Mouse (Mus musculus) forebrain, postnatal 0 days (tissue): ENCODE measurements at regions not wholly inside any gene's neighbourhood (a gene's known extent, or its start where the extent isn't known, plus 50 kb on each side); places are given as distances from the start of the nearest gene placed in this dataset.

ENCODE experiments used
- ATAC-seq: fragments of 200-750 bp; cut with Nextera tagmentation; 2 replicates; pipeline ENCODE4 v1.8.0; 2017; ENCODE audit warnings: mild to moderate bottlenecking, moderate library complexity
- DNase-seq: peaks from one replicate; pipeline ENCODE4 v3.0.0-alpha.2; 2015
- H3K27ac ChIP-seq: fragments of 300-500 bp; sonication (generic); 2 replicates; pipeline ENCODE4 v1.5.1; 2014; ENCODE audit warnings: low read depth, mild to moderate bottlenecking, antibody characterized with exemption, low read length, moderate library complexity, mixed read lengths
- H3K27me3 ChIP-seq: fragments of 300-500 bp; sonication (generic); 2 replicates; pipeline ENCODE4 v1.6.1; 2014; ENCODE audit warnings: mild to moderate bottlenecking, low read length, mixed read lengths; ENCODE audit not compliant: insufficient read depth
- H3K36me3 ChIP-seq: fragments of 300-500 bp; sonication (generic); 2 replicates; pipeline ENCODE4 v1.6.1; 2014; ENCODE audit warnings: mild to moderate bottlenecking, moderate library complexity; ENCODE audit not compliant: insufficient read depth
- H3K4me1 ChIP-seq: fragments of 300-500 bp; sonication (generic); 2 replicates; pipeline ENCODE4 v1.6.1; 2014; ENCODE audit warnings: antibody characterized with exemption; ENCODE audit not compliant: insufficient read depth
- H3K4me2 ChIP-seq: fragments of 300-500 bp; sonication (generic); 2 replicates; pipeline ENCODE4 v1.6.1; 2014; ENCODE audit warnings: low read depth, mild to moderate bottlenecking, moderate library complexity
- H3K4me3 ChIP-seq: fragments of 300-500 bp; sonication (generic); 2 replicates; pipeline ENCODE4 v1.5.1; 2014; ENCODE audit warnings: low read depth, low read length, mixed read lengths
- H3K9ac ChIP-seq: fragments of 300-500 bp; sonication (generic); 2 replicates; pipeline ENCODE4 v1.6.1; 2014; ENCODE audit warnings: mild to moderate bottlenecking
- H3K9me3 ChIP-seq: fragments of 300-500 bp; sonication (generic); 2 replicates; pipeline ENCODE4 v1.6.1; 2016; ENCODE audit warnings: low read length
- CTCF ChIP-seq: sonication (generic); IDR thresholded peaks from 2 replicates; pipeline ENCODE4 v1.5.1; 2016; ENCODE audit warnings: antibody characterized with exemption, control low read depth, low read depth
- WGBS: fragments of 180-500 bp; shearing (Covaris S2); extraction: QIAGEN DNeasy Blood & Tissue Kit; methylation state at CpG from one replicate; pipeline ENCODE4 v1.1.7; 2014; 5-methylcytosine and 5-hydroxymethylcytosine counted together

GRCm38 (mm10) chr13:107338111-107338510 lies 316.2 kb upstream of the Kif2a start:
- WGBS, result 49% methylated on average over 12 of the region's 12 CpGs
- Histone ChIP-seq H3K27me3 (no peaks in the 10 kb centered on the region), H3K9me3 (no peaks in the 10 kb centered on the region), H3K4me2 (no peak overlapping the region), H3K36me3 (no peaks in the 10 kb centered on the region), H3K27ac (peak overlapping the region; percentile 50; the same call in 1 of the 2 replicates), H3K9ac (no peak overlapping the region), H3K4me3 (no peak overlapping the region), H3K4me1 (peaks cover 4% of the 10 kb centered on the region; the same call in 1 of the 2 replicates)
- DNase-seq, result peak; percentile 44
- peak; percentile 36 for ATAC-seq
- TF ChIP-seq CTCF, result no peak

GRCm38 (mm10) chr13:107337111-107337510 lies 315.2 kb upstream of the Kif2a start:
- no peak overlapping the region for H3K4me3 ChIP-seq
- no peaks in the 10 kb centered on the region for H3K36me3 ChIP-seq

GRCm38 (mm10) chr13:107329348-107329747 lies 307.4 kb upstream of the Kif2a start:
- Histone ChIP-seq H3K4me1 (no peaks in the 10 kb centered on the region), H3K4me3 (no peak overlapping the region), H3K9ac (no peak overlapping the region), H3K4me2 (no peak overlapping the region), H3K9me3 (no peaks in the 10 kb centered on the region), H3K36me3 (no peaks in the 10 kb centered on the region), H3K27ac (no peak overlapping the region), H3K27me3 (no peaks in the 10 kb centered on the region)
- DNase-seq (no peak), ATAC-seq (no peak)
- 56% methylated on average over 5 of the region's 5 CpGs for WGBS
- TF ChIP-seq CTCF, result no peak

More at GRCm38 (mm10) chr13:107337111-107337510, 315.2 kb upstream of the Kif2a start:
- TF ChIP-seq CTCF, result no peak
- H3K9ac ChIP-seq, result no peak overlapping the region
- peaks cover 4% of the 10 kb centered on the region; the same call in 1 of the 2 replicates for H3K4me1 ChIP-seq
- DNase-seq (peak; percentile 46), ATAC-seq (peak; percentile 81)
- WGBS, result 52% methylated on average over 10 of the region's 10 CpGs
- no peaks in the 10 kb centered on the region for H3K9me3 ChIP-seq
- no peaks in the 10 kb centered on the region for H3K27me3 ChIP-seq
- H3K4me2 ChIP-seq, result no peak overlapping the region
- H3K27ac ChIP-seq, result peak overlapping the region; percentile 62

GRCm38 (mm10) chr13:107325707-107326495 lies 304.0 kb upstream of the Kif2a start:
- Histone ChIP-seq H3K9me3 (no peaks in the 10 kb centered on the region), H3K27me3 (no peaks in the 10 kb centered on the region), H3K4me3 (no peak overlapping the region), H3K36me3 (no peaks in the 10 kb centered on the region), H3K27ac (no peak overlapping the region), H3K4me2 (no peak overlapping the region), H3K9ac (no peak overlapping the region), H3K4me1 (no peaks in the 10 kb centered on the region)
- ATAC-seq (no peak; the same call in 1 of the 2 replicates), DNase-seq (peak; percentile 77)
- peak; percentile 85 for TF ChIP-seq CTCF
- 49% methylated on average over 3 of the region's 3 CpGs for WGBS

- Histone ChIP-seq H3K27ac (0 out of 2 replicates have a peak overlapping the region, but pooled peaks have one; percentile 15), H3K36me3 (no peaks in the 10 kb centered on the region), H3K4me3 (no peak overlapping the region), H3K9ac (no peak overlapping the region), H3K27me3 (no peaks in the 10 kb centered on the region), H3K4me1 (no peaks in the 10 kb centered on the region), H3K4me2 (no peak overlapping the region), H3K9me3 (no peaks in the 10 kb centered on the region)
- TF ChIP-seq CTCF, result no peak
- 81% methylated on average over 7 of the region's 7 CpGs for WGBS
- ATAC-seq (peak; percentile 53), DNase-seq (no peak)
Observed at GRCm38 (mm10) chr13:107314746-107315145, 292.8 kb upstream of the Kif2a start.

- H3K4me2 ChIP-seq, result no peak overlapping the region
- WGBS, result 22% methylated on average over 6 of the region's 6 CpGs
Observed at GRCm38 (mm10) chr13:107308958-107309639, 287.2 kb upstream of the Kif2a start.

GRCm38 (mm10) chr13:107308404-107308803 lies 286.5 kb upstream of the Kif2a start:
- no peak overlapping the region for H3K4me3 ChIP-seq
- no peaks in the 10 kb centered on the region for H3K9me3 ChIP-seq
- H3K4me2 ChIP-seq, result no peak overlapping the region
- no peak overlapping the region for H3K27ac ChIP-seq
- no peak for DNase-seq
- no peak overlapping the region for H3K9ac ChIP-seq
- no peak for TF ChIP-seq CTCF
- no peaks in the 10 kb centered on the region for H3K36me3 ChIP-seq
- H3K27me3 ChIP-seq, result no peaks in the 10 kb centered on the region
- H3K4me1 ChIP-seq, result no peaks in the 10 kb centered on the region; the same call in 1 of the 2 replicates
- 94% methylated on average over 2 of the region's 2 CpGs for WGBS
- ATAC-seq, result no peak

More at GRCm38 (mm10) chr13:107308958-107309639, 287.2 kb upstream of the Kif2a start:
- no peaks in the 10 kb centered on the region for H3K36me3 ChIP-seq
- TF ChIP-seq CTCF, result no peak
- H3K27ac ChIP-seq, result no peak overlapping the region
- peak; percentile 77 for ATAC-seq
- peak; percentile 41 for DNase-seq
- no peaks in the 10 kb centered on the region; the same call in 1 of the 2 replicates for H3K4me1 ChIP-seq
- H3K27me3 ChIP-seq, result no peaks in the 10 kb centered on the region
- H3K9me3 ChIP-seq, result no peaks in the 10 kb centered on the region
- H3K4me3 ChIP-seq, result no peak overlapping the region
- H3K9ac ChIP-seq, result no peak overlapping the region
